Mouse (Mus musculus) midbrain, embryonic 13.5 days (tissue): Measurements from ENCODE around the gene S100a7a. TPM values are rescaled to one million over a fixed set of nuclear protein-coding genes. Genes with fewer than 3 reads are reported as not detected.

ENCODE experiments used
- ATAC-seq: fragments of 200-750 bp; cut with Nextera tagmentation; 2 replicates; pipeline ENCODE4 v1.8.0; 2017; ENCODE audit warnings: mild to moderate bottlenecking, moderate TSS enrichment, moderate library complexity
- H3K27ac ChIP-seq: fragments of 300-500 bp; sonication (generic); 2 replicates; pipeline ENCODE4 v1.5.1; 2015; ENCODE audit warnings: inconsistent platforms, mild to moderate bottlenecking, moderate library complexity
- H3K27me3 ChIP-seq: fragments of 300-500 bp; sonication (generic); 2 replicates; pipeline ENCODE4 v1.6.1; 2015; ENCODE audit warnings: mild to moderate bottlenecking, inconsistent platforms
- H3K36me3 ChIP-seq: fragments of 300-500 bp; sonication (generic); 2 replicates; pipeline ENCODE4 v1.6.1; 2015; ENCODE audit warnings: mild to moderate bottlenecking, inconsistent platforms
- H3K4me1 ChIP-seq: fragments of 300-500 bp; sonication (generic); replicated peaks from 2 replicates; pipeline ENCODE4 v1.6.1; 2015; ENCODE audit warnings: inconsistent platforms
- H3K4me2 ChIP-seq: fragments of 300-500 bp; sonication (generic); replicated peaks from 2 replicates; pipeline ENCODE4 v1.6.1; 2015; ENCODE audit warnings: moderate library complexity, mild to moderate bottlenecking, inconsistent platforms
- H3K4me3 ChIP-seq: fragments of 300-500 bp; sonication (generic); replicated peaks from 2 replicates; pipeline ENCODE4 v1.5.1; 2015; ENCODE audit warnings: mild to moderate bottlenecking, inconsistent platforms
- H3K9ac ChIP-seq: fragments of 300-500 bp; sonication (generic); replicated peaks from 2 replicates; pipeline ENCODE4 v1.6.1; 2015; ENCODE audit warnings: mild to moderate bottlenecking, inconsistent platforms
- H3K9me3 ChIP-seq: fragments of 300-500 bp; sonication (generic); 2 replicates; pipeline ENCODE4 v1.6.1; 2016; ENCODE audit warnings: mild to moderate bottlenecking, inconsistent platforms
- WGBS: fragments of 180-500 bp; shearing (Covaris S2); methylation state at CpG from one replicate; pipeline ENCODE4 v1.1.7; 2015; 5-methylcytosine and 5-hydroxymethylcytosine counted together
- polyA plus RNA-seq: library from polyadenylated mRNA; unstranded; fragments of >200 nt; fragmentation: Nextera tagmentation; extraction: Ambion mirVana; gene quantifications from 2 replicates; pipeline ENCODE4 v1.2.1, GENCODE M21; 2015

Gene S100a7a
- not detected in 2 replicates for polyA plus RNA-seq

DNA sequence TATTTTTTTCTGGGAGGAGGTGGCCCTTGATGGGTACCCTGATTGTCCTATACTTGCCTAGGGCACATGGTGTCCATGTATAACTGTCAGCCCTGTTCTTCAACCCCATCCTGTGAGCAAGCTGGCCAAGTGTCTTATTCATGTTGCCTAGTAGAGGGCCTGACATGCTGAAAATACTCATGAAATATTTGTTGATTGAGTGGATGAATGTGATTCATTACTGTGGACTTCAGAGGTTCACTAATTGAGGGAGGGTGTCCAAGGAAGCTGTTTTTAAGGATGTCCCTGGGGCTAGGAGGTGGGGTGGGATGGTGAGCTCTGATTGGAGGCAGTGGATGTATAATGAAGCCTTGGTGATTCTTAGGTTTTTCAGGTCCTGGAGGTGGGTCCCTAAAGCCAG, at the start of gene S100a7a:
TSS of gene S100a7a (plus strand) at position 301 of the 400 bp plus-strand sequence.
- no peaks in the 10 kb centered on the region for H3K9me3 ChIP-seq
- H3K36me3 ChIP-seq: no peaks in the 10 kb centered on the region
- H3K4me3 ChIP-seq: no peak within 1 kb of the TSS
- no peaks in the 10 kb centered on the region for H3K4me1 ChIP-seq
- H3K27me3 ChIP-seq: no peaks in the 10 kb centered on the region
- H3K9ac ChIP-seq: no peak within 1 kb of the TSS
- no peak for ATAC-seq
- H3K27ac ChIP-seq: no peak within 1 kb of the TSS
- no peak within 1 kb of the TSS for H3K4me2 ChIP-seq

DNA sequence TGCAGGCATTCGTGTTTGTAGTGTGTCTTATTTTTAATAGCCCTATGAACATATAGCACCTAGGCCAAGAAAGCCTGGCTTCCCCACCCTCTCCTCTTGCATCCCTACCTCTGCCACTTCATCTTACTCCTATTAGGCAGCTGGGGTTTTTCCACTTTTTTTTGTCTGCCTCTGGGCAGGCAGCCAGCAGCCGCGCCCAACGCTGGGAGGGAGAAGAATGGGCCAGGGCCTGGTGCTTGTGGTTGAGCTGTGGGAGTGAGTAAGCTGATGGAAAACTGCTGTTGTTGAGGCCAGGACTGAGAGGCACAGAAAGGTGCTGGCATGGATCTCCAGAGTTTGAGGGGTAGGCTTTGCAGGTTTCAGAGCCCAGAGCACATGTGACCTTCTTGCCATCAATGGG, 49.4 kb upstream of the S100a7a start:
- H3K4me3 ChIP-seq: no peak overlapping the region
- no peak overlapping the region for H3K27ac ChIP-seq
- no peaks in the 10 kb centered on the region for H3K36me3 ChIP-seq
- H3K27me3 ChIP-seq: no peaks in the 10 kb centered on the region
- H3K9ac ChIP-seq: no peak overlapping the region
- ATAC-seq: peak; percentile 70
- no peak overlapping the region for H3K4me2 ChIP-seq
- no peaks in the 10 kb centered on the region for H3K9me3 ChIP-seq
- no peaks in the 10 kb centered on the region for H3K4me1 ChIP-seq
- 64% methylated on average over 4 of the region's 4 CpGs for WGBS

DNA sequence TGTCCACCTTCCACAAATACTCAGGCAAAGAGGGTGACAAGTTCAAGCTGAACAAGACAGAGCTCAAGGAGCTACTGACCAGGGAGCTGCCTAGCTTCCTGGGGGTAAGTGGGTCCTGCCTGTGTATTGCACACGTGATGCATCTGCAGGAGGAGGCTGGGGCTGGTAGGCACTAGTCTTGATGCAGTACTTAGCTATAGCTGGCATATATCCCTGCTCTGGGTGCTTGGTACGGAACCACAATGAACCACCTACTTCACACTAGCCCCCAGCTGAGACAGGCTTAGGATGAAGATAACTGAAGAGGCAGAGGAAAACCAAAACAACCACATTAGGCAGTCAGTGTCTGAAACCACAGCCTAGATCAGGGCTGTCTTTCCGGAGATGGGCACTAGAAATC, 48.8 kb upstream of the S100a7a start:
- no peaks in the 10 kb centered on the region for H3K4me1 ChIP-seq
- H3K36me3 ChIP-seq: no peaks in the 10 kb centered on the region
- H3K4me2 ChIP-seq: no peak overlapping the region
- no peaks in the 10 kb centered on the region for H3K27me3 ChIP-seq
- H3K4me3 ChIP-seq: no peak overlapping the region
- H3K9me3 ChIP-seq: no peaks in the 10 kb centered on the region
- no peak overlapping the region for H3K9ac ChIP-seq
- 0 out of 2 replicates have a peak, but pooled peaks have one; percentile 13 for ATAC-seq
- no peak overlapping the region for H3K27ac ChIP-seq
- WGBS: 87% methylated on average over 3 of the region's 3 CpGs

- no peak overlapping the region for H3K4me3 ChIP-seq
- 95% methylated on average over 2 of the region's 2 CpGs for WGBS
Measured at GRCm38 (mm10) chr3:90605736-90606135, 48.1 kb upstream of the S100a7a start.

GRCm38 (mm10) chr3:90606185-90606584, 47.6 kb upstream of the S100a7a start:
- no peak overlapping the region for H3K9ac ChIP-seq
- no peak overlapping the region for H3K27ac ChIP-seq
- no peaks in the 10 kb centered on the region for H3K36me3 ChIP-seq
- no peak for ATAC-seq
- no peaks in the 10 kb centered on the region for H3K27me3 ChIP-seq
- WGBS: 96% methylated on average over 6 of the region's 6 CpGs
- no peaks in the 10 kb centered on the region for H3K9me3 ChIP-seq
- no peak overlapping the region for H3K4me2 ChIP-seq
- H3K4me1 ChIP-seq: no peaks in the 10 kb centered on the region
- H3K4me3 ChIP-seq: no peak overlapping the region

More at GRCm38 (mm10) chr3:90605736-90606135, 48.1 kb upstream of the S100a7a start:
- Histone ChIP-seq H3K27ac (no peak overlapping the region), H3K9ac (no peak overlapping the region), H3K4me2 (no peak overlapping the region), H3K36me3 (no peaks in the 10 kb centered on the region), H3K9me3 (no peaks in the 10 kb centered on the region), H3K27me3 (no peaks in the 10 kb centered on the region), H3K4me1 (no peaks in the 10 kb centered on the region)
- ATAC-seq: no peak

DNA sequence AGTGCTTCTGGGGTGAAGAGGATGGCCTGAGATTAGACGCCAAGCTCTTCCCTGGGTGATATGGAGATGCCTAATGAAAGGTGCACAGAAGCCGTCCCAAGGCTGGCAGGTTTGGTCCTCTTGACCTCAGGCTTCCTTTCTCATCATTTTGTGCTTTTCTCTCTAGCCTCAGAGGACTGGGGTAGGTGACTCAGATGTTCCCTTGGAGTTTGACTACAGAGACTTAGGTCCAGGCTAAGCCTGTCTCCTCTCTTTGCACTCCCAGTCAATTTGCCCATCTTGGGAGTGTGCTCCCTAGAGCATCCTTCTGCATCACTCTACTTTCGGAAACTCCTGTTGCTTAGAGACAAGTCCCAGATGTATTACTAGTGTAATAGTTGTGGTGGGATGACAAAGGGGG, 46.5 kb upstream of the S100a7a start:
- no peaks in the 10 kb centered on the region for H3K4me1 ChIP-seq
- H3K27ac ChIP-seq: no peak overlapping the region
- WGBS: 92% methylated on average over 3 of the region's 3 CpGs
- H3K27me3 ChIP-seq: no peaks in the 10 kb centered on the region
- H3K36me3 ChIP-seq: no peaks in the 10 kb centered on the region
- H3K9ac ChIP-seq: no peak overlapping the region
- H3K9me3 ChIP-seq: no peaks in the 10 kb centered on the region
- H3K4me3 ChIP-seq: no peak overlapping the region
- no peak overlapping the region for H3K4me2 ChIP-seq
- ATAC-seq: no peak

DNA sequence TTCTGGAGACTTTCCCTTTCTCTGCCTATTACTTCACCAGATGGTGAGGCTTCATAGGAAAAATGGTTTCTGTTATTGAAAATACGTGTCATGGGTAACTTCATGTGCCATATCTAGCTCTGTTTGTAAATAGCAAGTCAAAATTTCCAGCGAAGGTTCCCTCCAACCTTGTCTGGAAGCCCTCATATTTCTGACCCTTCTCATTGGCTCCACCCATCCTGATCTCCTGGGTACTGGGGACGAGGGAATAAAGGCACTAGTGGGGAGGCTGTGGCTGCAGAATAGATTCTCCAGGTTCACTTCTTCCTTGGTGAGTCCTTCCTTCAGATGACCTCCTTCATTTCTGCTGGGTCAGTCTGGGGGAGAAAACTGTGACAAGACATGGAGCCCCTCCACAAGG, 45.6 kb upstream of the S100a7a start, which contains the start of gene S100a5:
TSS of gene S100a5 (plus strand) at position 301 of the 400 bp plus-strand sequence.
- Histone ChIP-seq H3K4me2 (no peak within 1 kb of the TSS), H3K36me3 (no peaks in the 10 kb centered on the region), H3K4me3 (no peak within 1 kb of the TSS), H3K9me3 (no peaks in the 10 kb centered on the region), H3K4me1 (peaks cover 6% of the 10 kb centered on the region), H3K27me3 (no peaks in the 10 kb centered on the region), H3K27ac (no peak within 1 kb of the TSS), H3K9ac (no peak within 1 kb of the TSS)
- 62% methylated on average over 3 of the region's 3 CpGs for WGBS
- ATAC-seq: no peak

DNA sequence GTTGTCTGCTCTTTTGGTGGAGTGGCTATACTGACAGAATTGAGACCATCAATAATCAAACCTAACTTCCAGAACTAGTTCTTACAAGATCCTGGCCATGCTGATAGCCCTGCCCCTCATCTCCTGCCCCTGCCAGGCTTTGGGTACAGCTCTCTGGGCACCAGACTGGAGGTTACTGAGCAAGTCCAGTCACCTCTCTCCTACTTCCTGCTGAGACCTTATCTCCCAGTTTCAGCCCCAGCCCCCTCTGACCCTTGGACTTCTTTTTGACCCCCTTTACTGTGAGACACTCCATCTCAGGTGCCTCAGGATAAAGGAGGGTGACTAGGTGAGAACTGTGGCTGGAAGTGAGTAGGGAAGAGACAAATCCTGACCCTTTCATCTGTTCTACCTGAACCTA, 44.7 kb upstream of the S100a7a start:
- Histone ChIP-seq H3K27ac (no peak overlapping the region), H3K9ac (no peak overlapping the region), H3K4me3 (no peak overlapping the region), H3K4me2 (no peak overlapping the region), H3K9me3 (no peaks in the 10 kb centered on the region), H3K4me1 (peaks cover 7% of the 10 kb centered on the region), H3K27me3 (peaks cover 4% of the 10 kb centered on the region), H3K36me3 (no peaks in the 10 kb centered on the region)
- no peak for ATAC-seq

GRCm38 (mm10) chr3:90611494-90611893, 42.3 kb upstream of the S100a7a start:
- H3K9me3 ChIP-seq: no peaks in the 10 kb centered on the region
- H3K4me1 ChIP-seq: peaks cover 7% of the 10 kb centered on the region
- no peak overlapping the region for H3K4me2 ChIP-seq
- ATAC-seq: no peak
- H3K36me3 ChIP-seq: no peaks in the 10 kb centered on the region
- H3K4me3 ChIP-seq: no peak overlapping the region
- no peak overlapping the region for H3K27ac ChIP-seq
- H3K27me3 ChIP-seq: peaks cover 10% of the 10 kb centered on the region
- WGBS: 83% methylated on average over 3 of the region's 3 CpGs
- no peak overlapping the region for H3K9ac ChIP-seq

- Histone ChIP-seq H3K27me3 (peaks cover 10% of the 10 kb centered on the region), H3K4me2 (no peak overlapping the region), H3K4me3 (no peak overlapping the region), H3K9me3 (no peaks in the 10 kb centered on the region), H3K27ac (no peak overlapping the region), H3K4me1 (peaks cover 7% of the 10 kb centered on the region), H3K9ac (no peak overlapping the region), H3K36me3 (no peaks in the 10 kb centered on the region)
- 57% methylated on average over 4 of the region's 4 CpGs for WGBS
- no peak for ATAC-seq
Measured at GRCm38 (mm10) chr3:90612061-90612460, 41.8 kb upstream of the S100a7a start.

- Histone ChIP-seq H3K36me3 (no peaks in the 10 kb centered on the region), H3K27ac (no peak within 1 kb of the TSS), H3K27me3 (peaks cover 10% of the 10 kb centered on the region), H3K4me1 (peaks cover 7% of the 10 kb centered on the region), H3K4me3 (peak within 1 kb of the TSS; percentile 30), H3K9ac (peak within 1 kb of the TSS; percentile 39; the same call in 1 of the 2 replicates), H3K4me2 (peak within 1 kb of the TSS; percentile 65), H3K9me3 (no peaks in the 10 kb centered on the region)
- ATAC-seq: peak; percentile 84
- under 1% methylated on average over 23 of the region's 23 CpGs for WGBS
Measured at GRCm38 (mm10) chr3:90612728-90613291, 41.0 kb upstream of the S100a7a start, which contains the start of gene S100a6. Gene S100a6, plus strand, starts transcription at chr3:90612882.

GRCm38 (mm10) chr3:90613461-90614147, 40.2 kb upstream of the S100a7a start:
- no peak for ATAC-seq
- Histone ChIP-seq H3K4me1 (peaks cover 7% of the 10 kb centered on the region), H3K9me3 (no peaks in the 10 kb centered on the region), H3K4me3 (no peak overlapping the region), H3K36me3 (no peaks in the 10 kb centered on the region), H3K9ac (no peak overlapping the region), H3K27me3 (peaks cover 10% of the 10 kb centered on the region), H3K27ac (no peak overlapping the region), H3K4me2 (peak overlapping the region; percentile 65)
- WGBS: 74% methylated on average over 7 of the region's 7 CpGs
